Mouse (Mus musculus) ES-E14 (cell line): ENCODE measurements around the gene Igfn1.

Source experiments
- CHD2 ChIP-seq: IDR thresholded peaks from 2 replicates; pipeline ENCODE4 v1.6.1; 2014; ENCODE audit warnings: mild to moderate bottlenecking, low read depth, low read length, inconsistent platforms
- HCFC1 ChIP-seq: IDR thresholded peaks from 2 replicates; pipeline ENCODE4 v1.6.1; 2012; ENCODE audit warnings: low read length, inconsistent platforms, borderline replicate concordance; ENCODE audit not compliant: insufficient read depth
- MAFK ChIP-seq: IDR thresholded peaks from 2 replicates; pipeline ENCODE4 v1.6.1; 2014; ENCODE audit warnings: mild to moderate bottlenecking, low read depth, low read length, inconsistent platforms; ENCODE audit not compliant: insufficient read depth
- ZC3H11A ChIP-seq: IDR thresholded peaks from 2 replicates; pipeline ENCODE4 v1.6.1; 2012; ENCODE audit warnings: low read depth, mild to moderate bottlenecking, inconsistent platforms, low read length, borderline replicate concordance
- ZNF384 ChIP-seq: IDR thresholded peaks from 2 replicates; pipeline ENCODE4 v1.6.1; 2012; ENCODE audit warnings: low read depth, low read length, inconsistent platforms

- no peak for TF ChIP-seq MAFK
- TF ChIP-seq CHD2, result no peak
- TF ChIP-seq ZC3H11A, result no peak
- TF ChIP-seq HCFC1, result no peak
- no peak for TF ChIP-seq ZNF384
Measured at GRCm38 (mm10) chr1:136047432-136047831, 41.3 kb upstream of the Igfn1 start.
